Mouse (Mus musculus): ENCODE results near the gene Cct2.

Gene Cct2
- long read RNA-seq, experiment 1, transcript Cct2-201 (16 exons, 1,959 nt): major isoform, 157 of 190 reads
- long read RNA-seq, experiment 1, partial matches to known transcripts: 22 of 190 reads
- long read RNA-seq, experiment 1, other reads (novel, unspliced or antisense): 11 of 190 reads
- long read RNA-seq, experiment 2, transcript Cct2-201 (16 exons, 1,959 nt): major isoform, 137 of 179 reads
- long read RNA-seq, experiment 2, partial matches to known transcripts: 26 of 179 reads
- long read RNA-seq, experiment 2, other reads (novel, unspliced or antisense): 16 of 179 reads

GRCm38 (mm10) chr10:117063254-117064021 is at the start of gene Cct2:
Gene Cct2, minus strand, starts transcription at chr10:117063814.
- intact Hi-C loops (cut with DNase I): no loop called here

DNA sequence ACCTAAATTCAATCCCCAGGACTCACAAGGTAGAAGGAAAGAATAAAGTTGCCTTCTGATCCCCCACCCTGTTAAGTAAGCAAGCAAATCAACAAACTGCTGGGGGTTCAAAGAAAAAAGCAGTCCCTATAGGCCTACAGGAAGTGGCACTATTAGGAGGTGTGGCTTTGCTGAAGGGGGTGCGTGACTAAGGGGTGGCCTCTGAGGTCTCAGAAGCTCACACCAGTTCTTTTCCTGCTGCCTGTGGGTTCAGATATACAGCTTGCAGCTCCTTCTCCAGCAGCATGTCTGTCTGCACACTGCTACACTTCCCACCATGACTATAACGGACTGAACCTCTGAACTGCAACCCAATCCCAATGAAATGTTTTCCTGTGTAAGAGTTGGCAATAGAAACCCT is 48.9 kb upstream of the Cct2 start:
- intact Hi-C loops (cut with DNase I): no loop called here

GRCm38 (mm10) chr10:117111455-117111854 is 47.8 kb upstream of the Cct2 start:
- intact Hi-C loops (cut with DNase I): no loop called here

DNA sequence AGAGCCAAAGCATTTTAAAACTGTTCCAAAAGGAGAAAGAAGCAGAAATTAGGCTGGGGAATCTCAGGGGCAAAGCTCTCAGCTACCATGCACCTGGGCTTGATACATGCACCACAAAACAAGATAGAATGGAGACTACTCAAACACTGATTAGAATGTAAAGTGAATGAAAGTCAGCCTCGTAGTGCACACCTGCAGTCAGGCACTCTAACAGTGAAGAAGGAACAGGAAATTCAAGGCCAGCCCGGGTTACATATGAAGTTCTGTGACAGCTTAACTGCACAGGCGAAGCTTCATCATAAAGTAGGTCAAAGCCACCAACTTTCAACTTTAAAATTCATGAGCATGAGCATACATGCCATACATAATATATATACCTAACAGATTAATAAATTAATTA is 46.7 kb upstream of the Cct2 start:
- intact Hi-C loops (cut with DNase I): no loop called here

GRCm38 (mm10) chr10:117106686-117107085 is 43.1 kb upstream of the Cct2 start:
- intact Hi-C loops (cut with DNase I): no loop called here

DNA sequence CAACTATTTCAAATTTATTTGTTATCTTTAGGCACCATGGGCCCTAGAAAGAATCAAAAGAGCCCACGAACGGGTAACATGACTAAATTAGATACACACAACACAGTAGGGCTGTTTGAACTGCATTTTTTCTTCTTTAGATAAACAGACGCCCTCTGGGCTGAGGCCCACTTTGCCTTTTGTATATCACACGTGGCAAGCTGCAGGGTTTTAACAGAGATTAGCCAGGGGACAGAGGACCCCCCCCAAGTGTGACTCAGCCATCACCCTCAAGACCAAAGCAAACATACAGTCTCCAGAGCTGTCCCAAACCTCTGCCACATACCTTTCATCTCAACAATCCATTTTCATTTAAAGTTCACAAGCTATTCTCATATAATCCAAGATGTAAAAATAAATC is 42.6 kb upstream of the Cct2 start:
- intact Hi-C loops (cut with DNase I): no loop called here

DNA sequence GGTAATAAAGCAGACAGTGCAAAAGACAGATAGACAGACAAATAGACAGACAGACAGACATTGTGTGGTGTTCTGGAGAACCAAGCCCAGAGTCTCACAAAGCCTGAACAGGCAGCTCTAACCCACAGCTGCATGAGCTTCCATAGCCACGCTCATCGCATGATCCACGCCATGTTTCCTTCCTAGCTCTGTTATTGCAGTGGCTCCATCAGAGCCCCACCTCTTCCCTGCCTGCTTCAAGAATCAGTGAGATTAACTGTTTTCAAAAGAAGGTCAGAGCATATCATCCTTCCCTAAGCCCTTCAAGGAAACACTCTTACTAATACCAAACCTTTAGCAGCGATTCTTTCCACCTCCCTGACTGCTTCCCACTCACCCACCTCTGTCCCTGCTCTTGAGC is 41.4 kb upstream of the Cct2 start:
- intact Hi-C loops (cut with DNase I): no loop called here

DNA sequence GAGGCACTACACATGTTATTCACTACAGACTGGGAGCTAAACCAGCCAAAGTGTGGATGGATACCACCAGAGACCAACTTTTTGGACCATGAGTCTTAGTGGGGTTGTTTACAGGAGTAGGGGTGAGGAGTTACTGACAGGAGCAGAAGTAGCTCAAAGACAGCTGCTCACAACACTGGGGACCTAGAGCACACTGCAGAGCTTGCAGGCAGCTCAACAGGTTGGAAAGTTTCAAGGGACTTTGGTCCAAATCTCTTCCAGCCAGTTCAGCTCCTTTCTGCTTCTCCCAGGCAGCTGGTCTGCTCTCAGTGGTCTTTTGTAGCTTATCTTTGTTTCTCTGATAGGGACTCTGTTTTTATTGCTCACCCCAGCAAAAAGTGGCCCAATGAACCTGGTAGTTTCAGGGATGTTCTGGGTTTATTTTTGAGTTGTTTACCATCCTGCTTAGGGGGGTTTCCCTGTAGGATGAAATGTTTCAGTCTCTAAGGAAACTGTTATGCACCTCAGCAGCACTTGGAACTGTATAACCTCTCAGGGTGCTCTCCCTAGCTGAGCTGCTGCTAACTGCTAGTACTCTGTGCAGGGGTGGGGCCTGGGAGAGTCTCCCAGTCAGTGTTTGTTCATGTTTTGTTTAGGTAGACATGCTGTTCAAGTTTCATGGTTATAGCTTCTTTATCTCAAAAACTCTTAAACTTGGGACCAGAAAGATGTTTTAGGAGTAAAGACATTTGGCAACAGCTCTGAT is 40.4 kb upstream of the Cct2 start:
- intact Hi-C loops (cut with DNase I): no loop called here

DNA sequence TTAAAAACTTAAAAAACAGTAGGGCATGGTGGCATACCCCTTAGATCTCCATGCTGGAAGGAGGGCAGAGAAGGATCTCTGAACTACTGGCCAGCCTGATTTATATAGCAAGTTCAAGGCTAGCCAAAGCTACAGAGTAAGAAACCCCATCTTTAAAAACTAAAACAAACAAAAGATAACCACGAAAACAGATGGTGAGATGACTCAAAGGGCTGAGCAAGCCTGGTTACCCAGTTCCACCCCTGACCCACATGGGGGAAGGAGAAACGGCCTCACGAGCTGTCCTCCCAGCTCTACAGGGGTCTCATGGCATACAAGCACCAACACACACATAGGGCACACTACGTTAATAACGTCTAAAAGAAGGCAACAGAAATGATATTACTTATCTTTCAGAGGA is 36.6 kb upstream of the Cct2 start:
- intact Hi-C loops (cut with DNase I): no loop called here

GRCm38 (mm10) chr10:117097116-117097698 is 33.6 kb upstream of the Cct2 start:
- intact Hi-C loops (cut with DNase I): no loop called here

DNA sequence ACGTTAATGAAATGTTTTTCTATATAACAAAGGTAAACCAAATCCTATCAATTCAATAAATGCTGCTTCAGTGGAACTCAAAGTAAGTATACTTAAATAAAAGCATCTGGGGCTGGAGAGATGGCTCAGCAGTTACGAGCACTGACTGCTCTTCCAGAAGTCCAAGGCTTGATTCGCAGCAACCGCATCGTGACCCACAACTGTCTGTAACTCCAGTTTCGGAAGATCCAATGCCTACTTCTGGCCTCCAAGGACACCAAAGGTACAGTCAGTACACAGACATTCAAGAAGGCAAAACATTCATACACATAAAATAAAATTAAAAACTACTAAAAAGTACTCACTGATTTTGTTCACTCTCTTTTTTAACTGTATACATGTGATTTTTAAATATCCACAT is 32.5 kb upstream of the Cct2 start:
- intact Hi-C loops (cut with DNase I): no loop called here

GRCm38 (mm10) chr10:117094504-117095329 is 31.1 kb upstream of the Cct2 start:
- intact Hi-C loops (cut with DNase I): no loop called here

DNA sequence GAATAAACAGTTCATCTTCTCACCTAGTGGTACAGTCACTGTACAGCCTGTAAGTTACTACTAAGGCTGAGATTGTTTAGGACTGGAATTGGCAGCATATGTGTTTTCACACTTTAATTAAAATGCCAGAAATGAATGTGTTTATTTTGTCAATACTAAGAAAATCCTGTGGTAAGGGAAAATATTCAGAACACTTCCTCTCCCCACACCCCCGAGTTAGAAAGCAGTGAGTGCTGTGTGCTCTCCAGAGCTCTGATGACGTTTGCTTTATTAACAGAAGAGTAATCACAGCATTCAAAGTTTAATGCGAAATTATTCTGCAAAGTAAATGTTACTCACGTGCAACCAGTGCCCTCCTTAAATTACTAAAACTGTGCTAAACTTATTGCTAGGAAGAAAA is 26.0 kb upstream of the Cct2 start:
- intact Hi-C loops (cut with DNase I): loop anchor here (10.0 kb wide), 1 partner anchor 115 kb away; no protein-coding TSS in a partner anchor

DNA sequence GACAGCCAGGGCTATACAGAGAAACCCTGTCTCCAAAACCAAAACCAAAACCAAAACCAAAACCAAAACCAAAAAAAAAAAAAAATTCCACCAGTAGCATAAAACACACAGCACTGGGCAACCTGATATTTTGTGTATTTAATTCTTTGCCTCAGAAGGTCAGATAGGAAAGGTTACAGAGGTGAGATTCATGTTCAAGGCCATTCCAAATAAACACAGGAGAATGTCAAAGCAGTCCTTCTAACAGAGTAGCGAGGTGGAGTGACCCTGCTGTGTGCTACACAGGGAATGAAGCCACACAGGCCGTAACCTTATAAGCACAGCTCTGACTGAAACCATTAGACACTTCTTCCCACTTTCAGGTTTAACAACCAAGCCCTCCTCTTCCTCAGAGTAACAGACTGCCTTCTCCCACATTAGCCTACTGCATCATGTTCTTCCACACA is 18.3 kb upstream of the Cct2 start:
- intact Hi-C loops (cut with DNase I): loop anchor here (10.0 kb wide), 1 partner anchor 123 kb away; no protein-coding TSS in a partner anchor

DNA sequence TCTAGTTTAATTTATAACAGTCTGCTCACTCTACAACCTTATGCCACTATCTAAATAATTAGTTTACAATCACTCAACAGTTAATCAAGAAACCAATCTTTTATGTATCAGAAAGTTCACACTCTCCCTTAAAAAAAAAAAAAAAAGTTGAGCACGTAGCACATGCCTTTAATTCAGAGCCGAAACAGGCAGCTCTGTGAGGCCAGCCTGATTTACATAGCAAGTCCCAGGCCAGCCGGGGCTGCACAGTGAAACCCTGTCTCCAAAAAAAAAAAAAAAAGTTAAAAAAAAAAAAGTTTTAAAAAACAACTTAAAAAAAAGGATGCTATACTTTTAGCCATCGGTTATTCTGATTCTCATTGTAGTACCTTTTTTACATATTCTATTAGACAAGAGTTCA is 17.7 kb upstream of the Cct2 start:
- intact Hi-C loops (cut with DNase I): loop anchor here (10.0 kb wide), 1 partner anchor 123 kb away; no protein-coding TSS in a partner anchor

GRCm38 (mm10) chr10:117078284-117078683 is 14.7 kb upstream of the Cct2 start:
- intact Hi-C loops (cut with DNase I): no loop called here

GRCm38 (mm10) chr10:117073176-117073575 is 9.6 kb upstream of the Cct2 start:
- intact Hi-C loops (cut with DNase I): no loop called here

- intact Hi-C loops (cut with DNase I): no loop called here
Measured at GRCm38 (mm10) chr10:117072191-117072888, 8.7 kb upstream of the Cct2 start.

DNA sequence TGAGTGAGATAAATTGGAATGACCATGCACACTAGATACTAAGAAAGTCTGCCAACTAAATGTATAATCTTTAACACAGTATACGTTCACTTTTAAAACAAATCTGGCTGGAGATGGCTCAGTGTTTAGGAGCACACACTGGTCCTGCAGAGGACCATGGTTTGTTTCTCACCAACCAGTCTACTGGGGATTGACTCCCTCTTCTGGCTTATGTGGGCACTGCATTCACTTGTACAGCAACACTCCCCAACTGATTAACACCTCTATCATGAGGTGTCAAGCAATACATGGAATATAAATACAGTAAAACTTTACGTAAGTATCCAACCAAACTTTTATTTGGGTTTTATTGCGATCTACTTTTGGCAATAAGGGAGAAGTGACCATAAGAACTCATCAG is 5.5 kb upstream of the Cct2 start:
- intact Hi-C loops (cut with DNase I): no loop called here

- intact Hi-C loops (cut with DNase I): no loop called here
Measured at GRCm38 (mm10) chr10:117064076-117064475, 462 bp upstream of the Cct2 start.
